Mouse (Mus musculus): ENCODE measurements at regions not wholly inside any gene's neighbourhood (a gene's known extent, or its start where the extent isn't known, plus 50 kb on each side); places are given as distances from the start of the nearest gene placed in this dataset.
A peak's percentile ranks its signal among the peaks of the same experiment; 100 is the strongest.

- 69% methylated on average over 6 of the region's 6 CpGs for WGBS
- DNase-seq (ENCODE audit: low spot score), result no peak
- no peak overlapping the region for H3K27ac ChIP-seq
- no peak overlapping the region for H3K4me2 ChIP-seq (ENCODE audit: low read depth, low read length)
- ATAC-seq, result no peak
- H3K9ac ChIP-seq (replicated peaks; ENCODE audit: low read length), result no peak overlapping the region
- H3K4me3 ChIP-seq (ENCODE audit: low read length), result no peak overlapping the region
- TF ChIP-seq CTCF (IDR thresholded peaks at IDR 0.05; ENCODE audit: low read depth), result no peak
- no peaks in the 10 kb centered on the region for H3K27me3 ChIP-seq (ENCODE audit: insufficient read depth, low read length)
- no peaks in the 10 kb centered on the region for H3K9me3 ChIP-seq (ENCODE audit: low read length)
- no peaks in the 10 kb centered on the region for H3K36me3 ChIP-seq (ENCODE audit: insufficient read depth, low read length)
- H3K4me1 ChIP-seq (ENCODE audit: insufficient read depth, low read length), result no peaks in the 10 kb centered on the region
These were observed 871.8 kb downstream of the Trhde start for GRCm38 (mm10) chr10:113930201-113930790.

DNA sequence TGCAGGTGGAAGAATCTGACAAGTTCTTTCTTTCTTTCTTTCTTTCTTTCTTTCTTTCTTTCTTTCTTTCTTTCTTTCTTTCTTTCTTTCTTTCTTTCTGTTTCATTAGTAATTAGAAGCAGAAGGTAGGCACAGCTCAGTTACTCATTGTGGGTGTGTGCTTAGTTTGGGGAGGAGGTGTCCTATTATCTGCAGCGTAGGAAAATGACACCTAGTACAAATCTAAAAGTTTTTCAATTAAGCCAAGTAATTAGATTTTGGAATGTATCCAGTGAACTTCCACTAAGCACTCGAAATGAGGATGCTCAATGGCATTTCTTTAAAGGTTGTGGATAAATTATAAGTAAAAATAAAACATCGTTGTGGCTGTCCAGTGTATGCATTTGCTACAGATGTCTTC, 885.4 kb downstream of the Trhde start:
- no peak overlapping the region for H3K4me3 ChIP-seq (ENCODE audit: low read length)
- no peaks in the 10 kb centered on the region for H3K4me1 ChIP-seq (ENCODE audit: insufficient read depth, low read length)
- H3K27ac ChIP-seq, result no peak overlapping the region
- no peaks in the 10 kb centered on the region for H3K36me3 ChIP-seq (ENCODE audit: insufficient read depth, low read length)
- no peaks in the 10 kb centered on the region for H3K27me3 ChIP-seq (ENCODE audit: insufficient read depth, low read length)
- DNase-seq (ENCODE audit: low spot score) (no peak), ATAC-seq (no peak)
- no peaks in the 10 kb centered on the region for H3K9me3 ChIP-seq (ENCODE audit: low read length)
- 58% methylated on average over 3 of the region's 3 CpGs for WGBS
- no peak overlapping the region for H3K9ac ChIP-seq (replicated peaks; ENCODE audit: low read length)
- H3K4me2 ChIP-seq (ENCODE audit: low read depth, low read length), result no peak overlapping the region
- no peak for TF ChIP-seq CTCF (IDR thresholded peaks at IDR 0.05; ENCODE audit: low read depth)

GRCm38 (mm10) chr10:113902744-113903143, 899.4 kb downstream of the Trhde start:
- H3K9me3 ChIP-seq (ENCODE audit: low read length), result no peaks in the 10 kb centered on the region
- no peak overlapping the region for H3K4me3 ChIP-seq (ENCODE audit: low read length)
- TF ChIP-seq CTCF (IDR thresholded peaks at IDR 0.05; ENCODE audit: low read depth), result no peak
- 72% methylated on average over 1 of the region's 1 CpGs for WGBS
- H3K36me3 ChIP-seq (ENCODE audit: insufficient read depth, low read length), result no peaks in the 10 kb centered on the region
- ATAC-seq (no peak), DNase-seq (ENCODE audit: low spot score) (no peak)
- no peak overlapping the region for H3K4me2 ChIP-seq (ENCODE audit: low read depth, low read length)
- no peaks in the 10 kb centered on the region for H3K27me3 ChIP-seq (ENCODE audit: insufficient read depth, low read length)
- H3K27ac ChIP-seq, result no peak overlapping the region
- H3K9ac ChIP-seq (replicated peaks; ENCODE audit: low read length), result no peak overlapping the region
- H3K4me1 ChIP-seq (ENCODE audit: insufficient read depth, low read length), result no peaks in the 10 kb centered on the region

GRCm38 (mm10) chr10:113874419-113875161, 927.5 kb downstream of the Trhde start:
- no peaks in the 10 kb centered on the region for H3K27me3 ChIP-seq (ENCODE audit: insufficient read depth, low read length)
- H3K9me3 ChIP-seq (ENCODE audit: low read length), result no peaks in the 10 kb centered on the region
- no peak for TF ChIP-seq CTCF (IDR thresholded peaks at IDR 0.05; ENCODE audit: low read depth)
- no peaks in the 10 kb centered on the region for H3K4me1 ChIP-seq (ENCODE audit: insufficient read depth, low read length)
- no peak overlapping the region for H3K9ac ChIP-seq (replicated peaks; ENCODE audit: low read length)
- DNase-seq (ENCODE audit: low spot score) (peak; percentile 14), ATAC-seq (no peak)
- WGBS, result 32% methylated on average over 4 of the region's 4 CpGs
- H3K4me2 ChIP-seq (ENCODE audit: low read depth, low read length), result no peak overlapping the region
- H3K4me3 ChIP-seq (ENCODE audit: low read length), result no peak overlapping the region
- no peaks in the 10 kb centered on the region for H3K36me3 ChIP-seq (ENCODE audit: insufficient read depth, low read length)
- H3K27ac ChIP-seq, result no peak overlapping the region

DNA sequence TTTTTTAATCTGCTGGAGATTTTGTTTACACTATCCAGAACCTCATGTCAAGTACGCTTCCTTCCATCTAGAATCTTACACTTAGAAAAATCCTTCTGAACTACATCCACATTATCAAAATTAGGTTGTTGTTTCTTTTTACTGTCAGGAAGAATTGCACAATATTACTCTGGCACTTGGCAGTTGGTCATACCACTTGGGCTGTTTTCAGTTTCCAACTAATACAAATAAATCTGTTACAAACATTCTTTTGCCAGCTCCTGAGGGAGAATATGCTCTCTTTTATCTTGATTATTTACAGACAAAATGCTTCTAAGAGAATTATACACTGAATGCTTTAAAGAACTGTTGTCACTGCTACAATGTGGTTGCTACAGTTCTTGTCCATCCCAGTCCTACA, 895.8 kb upstream of the Atxn7l3b start:
- H3K4me3 ChIP-seq (ENCODE audit: low read length), result no peak overlapping the region
- H3K9me3 ChIP-seq (ENCODE audit: low read length), result no peaks in the 10 kb centered on the region
- H3K9ac ChIP-seq (replicated peaks; ENCODE audit: low read length), result no peak overlapping the region
- no peak for ATAC-seq
- no peaks in the 10 kb centered on the region for H3K4me1 ChIP-seq (ENCODE audit: insufficient read depth, low read length)
- 90% methylated on average over 1 of the region's 1 CpGs for WGBS
- H3K36me3 ChIP-seq (ENCODE audit: insufficient read depth, low read length), result no peaks in the 10 kb centered on the region
- TF ChIP-seq CTCF (IDR thresholded peaks at IDR 0.05; ENCODE audit: low read depth), result no peak
- H3K4me2 ChIP-seq (ENCODE audit: low read depth, low read length), result no peak overlapping the region
- no peak overlapping the region for H3K27ac ChIP-seq
- H3K27me3 ChIP-seq (ENCODE audit: insufficient read depth, low read length), result no peaks in the 10 kb centered on the region
- no peak for DNase-seq (ENCODE audit: low spot score)
